Mouse (Mus musculus) ES-E14 (cell line): ENCODE results near the gene Cyp3a11.
"Not testable (repeated sequence)": the region's sequence is repeated elsewhere in the genome, so short reads cannot be mapped to it uniquely, and the experiment has no call there.

Experiments used
- CHD2 ChIP-seq: IDR thresholded peaks from 2 replicates; pipeline ENCODE4 v1.6.1; 2014; ENCODE audit warnings: mild to moderate bottlenecking, low read depth, low read length, inconsistent platforms
- HCFC1 ChIP-seq: IDR thresholded peaks from 2 replicates; pipeline ENCODE4 v1.6.1; 2012; ENCODE audit warnings: low read length, inconsistent platforms, borderline replicate concordance; ENCODE audit not compliant: insufficient read depth
- MAFK ChIP-seq: IDR thresholded peaks from 2 replicates; pipeline ENCODE4 v1.6.1; 2014; ENCODE audit warnings: mild to moderate bottlenecking, low read depth, low read length, inconsistent platforms; ENCODE audit not compliant: insufficient read depth
- ZC3H11A ChIP-seq: IDR thresholded peaks from 2 replicates; pipeline ENCODE4 v1.6.1; 2012; ENCODE audit warnings: low read depth, mild to moderate bottlenecking, inconsistent platforms, low read length, borderline replicate concordance
- ZNF384 ChIP-seq: IDR thresholded peaks from 2 replicates; pipeline ENCODE4 v1.6.1; 2012; ENCODE audit warnings: low read depth, low read length, inconsistent platforms

GRCm38 (mm10) chr5:145906937-145907336, 27.2 kb upstream of the Cyp3a11 start:
- not testable (repeated sequence) for TF ChIP-seq ZC3H11A, MAFK, CHD2, HCFC1, ZNF384
